Mouse (Mus musculus) hindbrain, embryonic 13.5 days (tissue): ENCODE results near the gene Psmd4. TPM values are rescaled to one million over a fixed set of nuclear protein-coding genes. Genes with fewer than 3 reads are reported as not detected.

Experiments used
- ATAC-seq: fragments of 200-750 bp; cut with Nextera tagmentation; 2 replicates; pipeline ENCODE4 v1.8.0; 2017; ENCODE audit warnings: moderate TSS enrichment; ENCODE audit not compliant: low FRiP score
- H3K27ac ChIP-seq: fragments of 300-500 bp; sonication (generic); 2 replicates; pipeline ENCODE4 v1.5.1; 2015; ENCODE audit warnings: inconsistent platforms, mild to moderate bottlenecking, moderate library complexity
- H3K27me3 ChIP-seq: fragments of 300-500 bp; sonication (generic); 2 replicates; pipeline ENCODE4 v1.6.1; 2015; ENCODE audit warnings: mild to moderate bottlenecking, inconsistent platforms
- H3K36me3 ChIP-seq: fragments of 300-500 bp; sonication (generic); 2 replicates; pipeline ENCODE4 v1.6.1; 2015; ENCODE audit warnings: mild to moderate bottlenecking, inconsistent platforms
- H3K4me1 ChIP-seq: fragments of 300-500 bp; sonication (generic); replicated peaks from 2 replicates; pipeline ENCODE4 v1.6.1; 2015; ENCODE audit warnings: inconsistent platforms
- H3K4me2 ChIP-seq: fragments of 300-500 bp; sonication (generic); 2 replicates; pipeline ENCODE4 v1.6.1; 2015; ENCODE audit warnings: inconsistent platforms, mild to moderate bottlenecking, moderate library complexity
- H3K4me3 ChIP-seq: fragments of 300-500 bp; sonication (generic); 2 replicates; pipeline ENCODE4 v1.5.1; 2015; ENCODE audit warnings: mild to moderate bottlenecking, inconsistent platforms
- H3K9ac ChIP-seq: fragments of 300-500 bp; sonication (generic); 2 replicates; pipeline ENCODE4 v1.6.1; 2015; ENCODE audit warnings: mild to moderate bottlenecking, inconsistent platforms
- H3K9me3 ChIP-seq: fragments of 300-500 bp; sonication (generic); 2 replicates; pipeline ENCODE4 v1.6.1; 2016; ENCODE audit warnings: inconsistent platforms
- WGBS: fragments of 180-500 bp; shearing (Covaris S2); methylation state at CpG from one replicate; pipeline ENCODE4 v1.1.7; 2015; 5-methylcytosine and 5-hydroxymethylcytosine counted together
- polyA plus RNA-seq: library from polyadenylated mRNA; unstranded; fragments of >200 nt; fragmentation: Nextera tagmentation; extraction: Ambion mirVana; gene quantifications from 2 replicates; pipeline ENCODE4 v1.2.1, GENCODE M21; 2015

Psmd4 gene
- 269 and 277 TPM in 2 replicates for polyA plus RNA-seq

DNA sequence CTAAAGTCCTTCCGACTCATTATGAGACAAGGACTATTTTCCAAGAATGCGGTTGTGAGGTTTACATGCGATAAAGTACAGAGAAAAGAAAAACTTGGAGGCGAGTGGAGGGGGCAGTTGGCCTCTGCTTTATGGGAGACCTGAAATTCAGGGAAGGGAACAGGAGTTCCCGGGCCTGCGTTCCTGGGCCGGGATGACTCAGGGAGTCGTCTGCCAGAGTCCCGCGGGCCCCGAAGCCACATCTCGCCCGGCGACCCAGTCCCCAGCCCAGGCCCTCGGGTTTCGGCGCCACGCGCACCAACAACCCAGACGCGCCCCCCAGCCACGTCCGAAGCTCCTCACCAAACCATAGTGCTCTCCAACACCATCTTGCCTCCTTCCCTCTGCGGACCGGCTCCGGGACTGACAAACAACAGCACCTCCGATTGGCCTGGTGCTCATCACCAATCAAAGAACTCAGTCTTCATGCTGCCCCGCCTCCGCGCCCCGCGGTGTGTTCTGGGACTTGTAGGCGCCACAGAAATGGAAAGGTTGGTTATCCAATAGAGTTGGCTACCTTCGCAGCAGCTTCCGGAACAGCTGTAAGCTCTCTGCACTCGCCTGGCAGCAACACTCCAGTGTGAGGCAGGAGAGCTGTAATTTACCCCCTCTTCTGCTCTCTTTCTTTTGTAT is at the start of gene Psmd4:
TSS of gene Psmd4 (minus strand) at position 449 of the 672 bp plus-strand sequence.
- H3K27ac ChIP-seq: peak within 1 kb of the TSS; percentile 71
- peak; percentile 99 for ATAC-seq

DNA sequence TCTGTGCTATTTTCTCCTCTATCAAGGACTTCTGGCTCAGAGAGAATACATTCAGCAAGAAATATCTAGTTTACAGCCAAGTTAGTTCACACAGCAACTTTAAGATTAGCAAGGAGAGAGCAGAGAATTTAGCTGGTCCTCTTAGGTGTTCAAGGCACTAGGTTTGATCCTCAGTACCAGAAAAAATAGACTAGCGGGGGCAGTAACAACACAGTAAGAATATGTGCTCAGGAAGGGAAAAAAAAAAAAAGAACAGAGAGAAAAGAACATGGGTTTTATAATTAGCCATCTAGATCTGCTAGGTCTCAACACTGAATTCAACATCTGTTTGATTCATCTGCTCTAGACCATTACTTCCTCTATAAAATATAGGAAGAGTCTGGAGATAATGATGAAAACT is 45.7 kb upstream of the Psmd4 start:
- Histone ChIP-seq H3K9me3 (no peaks in the 10 kb centered on the region), H3K36me3 (peaks cover under 1% of the 10 kb centered on the region; the same call in 1 of the 2 replicates), H3K4me3 (no peak overlapping the region), H3K9ac (no peak overlapping the region), H3K4me2 (no peak overlapping the region), H3K27ac (no peak overlapping the region), H3K27me3 (no peaks in the 10 kb centered on the region), H3K4me1 (no peaks in the 10 kb centered on the region)
- no peak for ATAC-seq
- WGBS: 96% methylated on average over 1 of the region's 1 CpGs

More for the DNA sequence above, at the start of gene Psmd4:
- Histone ChIP-seq H3K4me1 (peaks cover 11% of the 10 kb centered on the region), H3K9ac (peak within 1 kb of the TSS; percentile 89), H3K9me3 (no peaks in the 10 kb centered on the region), H3K4me2 (peak within 1 kb of the TSS; percentile 76), H3K36me3 (peaks cover 12% of the 10 kb centered on the region), H3K27me3 (no peaks in the 10 kb centered on the region), H3K4me3 (peak within 1 kb of the TSS; percentile 82)
- under 1% methylated on average over 36 of the region's 36 CpGs for WGBS

DNA sequence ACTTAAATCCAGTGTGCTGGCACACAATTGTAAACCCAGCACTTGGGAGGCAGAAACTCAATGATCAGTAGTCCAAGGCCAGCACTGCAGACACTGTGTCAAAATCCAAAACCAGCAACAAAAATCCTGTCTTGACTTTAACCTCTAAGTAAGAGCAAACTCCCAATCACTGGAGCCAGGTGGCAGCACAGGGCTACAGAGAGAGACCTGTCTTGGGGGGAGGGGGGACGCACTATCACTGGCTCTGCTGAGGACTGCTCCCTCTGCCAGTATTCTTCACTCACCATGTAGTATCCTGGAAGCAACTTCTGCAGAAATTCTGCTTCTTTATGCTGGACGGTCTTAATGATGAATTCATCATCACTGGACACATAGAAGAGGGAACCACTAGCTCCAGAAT is 29.2 kb upstream of the Psmd4 start:
- no peak overlapping the region for H3K9ac ChIP-seq
- 94% methylated on average over 2 of the region's 2 CpGs for WGBS
- no peak overlapping the region for H3K4me2 ChIP-seq
- H3K27ac ChIP-seq: no peak overlapping the region
- no peak overlapping the region for H3K4me3 ChIP-seq
- no peaks in the 10 kb centered on the region for H3K9me3 ChIP-seq
- no peaks in the 10 kb centered on the region for H3K27me3 ChIP-seq
- ATAC-seq: no peak
- H3K36me3 ChIP-seq: peaks cover 80% of the 10 kb centered on the region
- no peaks in the 10 kb centered on the region for H3K4me1 ChIP-seq

DNA sequence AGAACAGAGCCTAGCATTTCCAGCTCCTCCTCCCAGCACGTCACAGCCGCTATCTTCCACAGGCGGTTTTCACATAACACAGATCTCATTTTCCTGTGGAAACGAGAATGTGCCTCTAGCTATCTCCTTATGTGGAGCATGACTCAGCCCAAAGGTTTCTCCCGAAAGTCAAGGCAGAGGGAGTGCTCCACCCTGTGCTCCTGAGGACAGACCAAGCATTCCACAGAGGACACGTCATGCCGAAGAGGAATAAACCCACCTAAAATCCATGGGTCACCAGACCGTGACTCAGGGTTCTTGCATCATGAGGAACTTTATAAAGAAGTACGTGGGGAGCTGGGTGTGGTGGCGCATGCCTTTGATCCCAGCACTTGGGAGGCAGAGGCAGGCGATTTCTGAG is 24.2 kb upstream of the Psmd4 start:
- WGBS: 95% methylated on average over 11 of the region's 11 CpGs
- no peaks in the 10 kb centered on the region for H3K4me1 ChIP-seq
- H3K27ac ChIP-seq: no peak overlapping the region
- no peak for ATAC-seq
- H3K4me3 ChIP-seq: no peak overlapping the region
- H3K27me3 ChIP-seq: no peaks in the 10 kb centered on the region
- no peak overlapping the region for H3K4me2 ChIP-seq
- H3K36me3 ChIP-seq: peaks cover 92% of the 10 kb centered on the region
- H3K9ac ChIP-seq: no peak overlapping the region
- no peaks in the 10 kb centered on the region for H3K9me3 ChIP-seq

DNA sequence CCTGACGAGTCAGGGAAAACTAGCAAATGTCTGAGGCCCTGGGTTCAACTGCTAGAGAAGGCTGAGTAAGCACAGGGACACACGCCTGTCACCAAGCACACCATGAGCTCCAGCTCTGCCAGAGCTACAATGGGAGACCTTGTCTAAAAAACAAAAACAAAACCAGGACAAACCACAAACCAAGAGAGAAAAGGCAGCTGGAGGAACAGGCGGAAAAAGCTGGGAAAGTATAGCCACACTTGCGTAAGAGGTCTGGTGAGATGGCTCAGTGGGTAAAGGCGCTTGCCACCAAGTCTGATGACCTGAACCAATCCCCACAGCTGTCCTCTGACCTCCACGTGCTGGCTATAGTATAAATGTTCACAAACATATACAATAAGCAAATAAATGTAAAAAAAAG is 23.7 kb upstream of the Psmd4 start:
- WGBS: 89% methylated on average over 6 of the region's 6 CpGs

DNA sequence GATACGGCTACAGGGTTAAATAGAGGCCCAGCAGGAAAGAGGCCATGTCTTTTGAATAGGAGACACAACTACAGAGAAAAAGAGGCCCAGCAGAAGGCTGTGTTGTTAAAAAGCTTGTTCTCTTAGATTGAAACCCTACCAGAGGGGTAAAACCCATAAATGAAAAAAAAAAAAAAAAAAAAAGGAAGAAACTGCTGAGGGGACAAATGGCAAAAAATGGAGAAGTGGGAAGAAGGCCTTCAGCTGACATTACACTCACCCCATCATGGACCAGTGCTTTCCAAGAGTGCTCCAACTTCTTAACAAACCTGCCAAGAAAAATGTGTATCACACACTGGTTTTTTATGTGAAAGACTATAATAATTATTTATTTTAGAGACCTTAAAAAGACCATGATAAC is 23.1 kb upstream of the Psmd4 start:
- no peaks in the 10 kb centered on the region for H3K4me1 ChIP-seq
- no peak overlapping the region for H3K4me2 ChIP-seq
- no peaks in the 10 kb centered on the region for H3K9me3 ChIP-seq
- no peak overlapping the region for H3K4me3 ChIP-seq
- no peak for ATAC-seq
- H3K27ac ChIP-seq: no peak overlapping the region
- H3K36me3 ChIP-seq: peaks cover 92% of the 10 kb centered on the region
- H3K27me3 ChIP-seq: no peaks in the 10 kb centered on the region
- no peak overlapping the region for H3K9ac ChIP-seq
- 88% methylated on average over 1 of the region's 1 CpGs for WGBS

More for the DNA sequence above, 23.7 kb upstream of the Psmd4 start:
- Histone ChIP-seq H3K27me3 (no peaks in the 10 kb centered on the region), H3K27ac (no peak overlapping the region), H3K4me2 (no peak overlapping the region), H3K4me1 (no peaks in the 10 kb centered on the region), H3K4me3 (no peak overlapping the region), H3K9ac (no peak overlapping the region), H3K36me3 (peaks cover 92% of the 10 kb centered on the region), H3K9me3 (no peaks in the 10 kb centered on the region)
- no peak for ATAC-seq

DNA sequence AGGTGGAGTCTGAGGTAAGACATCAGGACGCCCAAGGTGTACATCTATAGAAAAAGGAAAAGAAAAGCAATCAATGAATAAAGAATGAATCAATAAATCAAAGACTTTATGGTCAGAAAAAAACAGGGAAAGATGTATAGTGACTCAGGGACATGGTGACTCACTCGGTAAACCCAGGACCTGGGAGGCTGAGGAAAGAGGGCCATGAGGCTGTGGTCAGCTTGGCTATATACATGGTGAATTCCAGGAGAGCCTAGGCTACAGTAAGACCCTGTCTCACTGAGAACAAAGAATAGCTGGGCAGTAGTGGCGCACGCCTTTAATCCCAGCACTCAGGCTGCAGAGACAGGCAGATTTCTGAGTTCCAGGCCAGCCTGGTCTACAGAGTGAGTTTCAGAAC is 21.3 kb upstream of the Psmd4 start:
- H3K4me3 ChIP-seq: no peak overlapping the region
- H3K9me3 ChIP-seq: no peaks in the 10 kb centered on the region
- H3K27me3 ChIP-seq: no peaks in the 10 kb centered on the region
- H3K27ac ChIP-seq: no peak overlapping the region
- ATAC-seq: no peak
- 96% methylated on average over 4 of the region's 4 CpGs for WGBS
- no peaks in the 10 kb centered on the region for H3K4me1 ChIP-seq
- H3K9ac ChIP-seq: no peak overlapping the region
- H3K4me2 ChIP-seq: no peak overlapping the region
- peaks cover 94% of the 10 kb centered on the region for H3K36me3 ChIP-seq

DNA sequence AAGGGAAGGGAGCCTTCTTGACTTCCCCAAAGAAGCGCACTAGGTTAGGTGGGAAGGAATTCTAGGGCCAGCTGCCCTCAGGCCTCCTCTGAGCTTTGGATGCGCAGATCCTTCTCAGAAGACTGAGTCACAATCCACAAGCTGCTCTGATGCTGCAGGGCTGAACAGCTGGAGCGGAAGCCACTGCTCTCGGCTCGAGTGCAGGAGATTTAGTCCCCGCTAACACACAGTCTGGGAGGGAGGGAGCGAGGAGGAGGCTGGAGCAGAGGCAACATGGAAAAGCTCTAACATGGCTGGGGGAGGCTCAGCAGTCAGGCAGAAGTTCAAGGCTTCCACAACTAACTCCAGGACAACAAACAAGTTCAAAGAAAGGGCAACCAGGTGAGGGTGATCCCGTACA is 15.7 kb upstream of the Psmd4 start:
- Histone ChIP-seq H3K4me3 (no peak overlapping the region), H3K4me1 (peaks cover 7% of the 10 kb centered on the region), H3K9me3 (no peaks in the 10 kb centered on the region), H3K27me3 (no peaks in the 10 kb centered on the region), H3K36me3 (peaks cover 62% of the 10 kb centered on the region), H3K9ac (no peak overlapping the region), H3K27ac (no peak overlapping the region), H3K4me2 (no peak overlapping the region)
- whole genome bisulfite sequencing: 82% methylated on average over 8 of the region's 8 CpGs
- no peak for ATAC-seq

DNA sequence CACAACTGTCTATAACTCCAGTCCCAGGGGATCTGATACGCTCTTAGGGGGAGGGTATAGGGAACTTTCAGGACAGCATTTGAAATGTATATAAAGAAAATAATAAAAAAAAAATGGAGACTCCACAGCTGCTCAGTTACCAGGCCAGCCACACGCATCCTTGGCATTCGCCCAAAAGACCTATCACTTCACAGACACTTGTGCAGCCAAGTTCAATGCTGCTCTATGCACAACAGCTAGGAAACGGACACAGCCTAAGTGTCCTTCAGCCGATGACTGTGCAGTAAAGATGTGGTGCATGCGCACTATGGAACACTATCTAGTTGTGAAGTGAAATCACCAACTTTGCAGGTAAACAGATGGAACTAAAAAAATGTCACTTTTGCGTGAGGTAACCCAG is 13.9 kb upstream of the Psmd4 start:
- ATAC-seq: no peak
- H3K4me1 ChIP-seq: peaks cover 7% of the 10 kb centered on the region
- no peak overlapping the region for H3K27ac ChIP-seq
- peaks cover 44% of the 10 kb centered on the region for H3K36me3 ChIP-seq
- no peaks in the 10 kb centered on the region for H3K9me3 ChIP-seq
- H3K9ac ChIP-seq: no peak overlapping the region
- H3K27me3 ChIP-seq: no peaks in the 10 kb centered on the region
- H3K4me2 ChIP-seq: no peak overlapping the region
- H3K4me3 ChIP-seq: no peak overlapping the region
- WGBS: 96% methylated on average over 7 of the region's 7 CpGs

DNA sequence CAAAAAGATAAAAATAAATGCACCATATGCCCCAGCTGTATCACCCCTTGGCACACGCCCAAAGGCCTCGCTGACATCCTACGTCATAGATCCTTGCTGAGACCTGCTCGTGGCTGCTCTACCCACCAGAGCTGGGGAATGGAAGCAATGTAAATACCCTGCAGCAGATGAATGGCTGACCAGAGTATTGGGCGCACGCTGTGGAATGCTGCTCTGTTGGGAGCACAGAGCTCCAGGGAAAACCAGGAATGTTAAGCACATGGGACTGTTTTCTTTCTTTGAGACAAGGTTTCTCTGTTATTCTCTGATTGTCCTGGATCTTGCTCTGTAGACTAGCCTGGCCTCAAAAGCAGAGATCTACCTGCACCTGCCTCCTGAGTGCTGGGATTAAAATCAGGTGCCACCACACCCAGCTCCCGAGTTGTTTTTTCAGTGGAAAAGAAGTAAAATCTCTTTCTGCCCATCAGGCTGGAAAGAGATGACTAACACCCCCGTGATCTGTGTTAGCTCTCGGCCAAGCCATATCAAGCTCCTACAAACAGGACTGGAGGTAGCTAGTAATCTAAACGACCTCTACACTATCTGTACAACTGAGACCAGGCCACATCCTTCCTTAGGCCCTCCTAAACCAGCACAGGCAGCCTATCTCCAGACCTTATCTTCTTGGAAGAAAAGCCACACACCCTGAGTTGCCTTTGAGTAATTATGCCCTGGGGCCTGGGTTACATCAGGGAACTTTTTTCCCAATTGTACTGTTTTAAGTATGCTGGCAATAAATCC is 12.3 kb upstream of the Psmd4 start:
- no peak for ATAC-seq
- WGBS: 59% methylated on average over 10 of the region's 10 CpGs

DNA sequence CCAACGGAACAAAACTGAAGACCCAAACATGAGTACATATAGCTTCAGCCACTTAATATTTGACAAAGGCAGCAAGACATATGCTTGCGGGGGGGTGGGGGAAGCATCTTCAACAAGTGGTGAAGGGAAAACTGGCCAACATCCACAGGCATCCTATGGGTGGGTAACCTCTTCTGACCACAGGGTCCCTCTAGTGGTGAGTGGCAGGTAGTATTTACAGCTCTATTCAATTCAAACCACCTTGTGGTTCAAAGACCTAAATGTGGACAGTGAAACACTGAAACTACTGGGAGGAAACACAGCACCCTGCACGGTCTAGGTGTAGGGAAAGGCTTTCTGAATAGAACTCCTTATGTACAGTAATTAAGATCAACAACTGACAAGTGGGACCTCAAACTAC is 11.3 kb upstream of the Psmd4 start:
- peaks cover 18% of the 10 kb centered on the region for H3K36me3 ChIP-seq
- no peaks in the 10 kb centered on the region for H3K9me3 ChIP-seq
- H3K27ac ChIP-seq: no peak overlapping the region
- ATAC-seq: peak; percentile 43; the same call in 1 of the 2 replicates
- peaks cover 7% of the 10 kb centered on the region for H3K4me1 ChIP-seq
- H3K4me3 ChIP-seq: no peak overlapping the region
- H3K27me3 ChIP-seq: no peaks in the 10 kb centered on the region
- WGBS: 48% methylated on average over 3 of the region's 3 CpGs
- no peak overlapping the region for H3K9ac ChIP-seq
- H3K4me2 ChIP-seq: no peak overlapping the region

More for the DNA sequence above, 12.3 kb upstream of the Psmd4 start:
- Histone ChIP-seq H3K36me3 (peaks cover 28% of the 10 kb centered on the region), H3K9me3 (no peaks in the 10 kb centered on the region), H3K9ac (no peak overlapping the region), H3K4me2 (no peak overlapping the region), H3K27me3 (no peaks in the 10 kb centered on the region), H3K4me3 (no peak overlapping the region), H3K27ac (no peak overlapping the region), H3K4me1 (peaks cover 7% of the 10 kb centered on the region)

DNA sequence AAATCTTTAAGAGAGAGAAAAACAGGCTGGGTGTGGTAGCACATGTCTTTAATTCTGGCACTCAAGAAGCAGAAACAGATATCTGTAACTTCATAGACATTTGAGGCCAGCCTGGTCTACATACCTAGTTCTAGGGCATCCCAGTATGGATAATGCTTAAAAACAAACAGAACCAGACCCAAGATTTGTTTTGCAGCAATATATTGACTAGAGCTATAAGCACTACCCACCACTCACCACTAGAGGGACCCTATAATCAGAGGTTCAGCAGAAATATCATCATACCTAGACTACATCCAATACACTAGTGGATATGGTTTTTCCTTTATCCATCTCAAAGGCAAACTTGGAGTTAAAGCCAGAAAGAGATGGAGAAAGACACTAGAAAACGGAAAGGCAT is 10.5 kb upstream of the Psmd4 start:
- no peak overlapping the region for H3K4me2 ChIP-seq
- WGBS: 40% methylated on average over 1 of the region's 1 CpGs
- no peak for ATAC-seq

More for the DNA sequence above, 10.5 kb upstream of the Psmd4 start:
- Histone ChIP-seq H3K9ac (no peak overlapping the region), H3K9me3 (no peaks in the 10 kb centered on the region), H3K27me3 (0 out of 2 replicates have a peak, but pooled peaks cover 3% of the 10 kb centered on the region), H3K4me1 (peaks cover 7% of the 10 kb centered on the region), H3K27ac (no peak overlapping the region), H3K36me3 (peaks cover 12% of the 10 kb centered on the region), H3K4me3 (no peak overlapping the region)
